8 mouse cellular contexts compared by ENCODE assay signal in genomic region chr9:106308555-106308954, GRCm38 (mm10). TPM values are rescaled to one million over a fixed set of nuclear protein-coding genes. Genes with fewer than 3 reads are reported as not detected.
DNase-seq lines count a peak whose midpoint lies in the region; ATAC-seq and TF ChIP-seq lines count a peak whose summit lies in the region.

No protein-coding gene starts in this region.

- peaks cover 32% of the 10 kb centered on the region for H3K4me1 ChIP-seq in kidney, adult 2 months (ENCODE audit: control insufficient read depth, insufficient read depth, low read length)
- H3K4me1 ChIP-seq in bone marrow macrophage, adult 2 months (ENCODE audit: control insufficient read depth, insufficient read depth, low read length), result peaks cover 34% of the 10 kb centered on the region
- peaks cover 10% of the 10 kb centered on the region for H3K4me1 ChIP-seq in heart, postnatal 0 days (ENCODE audit: control insufficient read depth, insufficient read depth)
- peaks cover 14% of the 10 kb centered on the region for H3K4me1 ChIP-seq in liver, postnatal 0 days (ENCODE audit: insufficient read depth)

- DNase-seq in kidney, adult 2 months, result peak; percentile 65
- DNase-seq in kidney, adult 18-20 months, result no peak
- no peak for DNase-seq in heart, postnatal 0 days (ENCODE audit: low spot score)
- peak; percentile 38 for DNase-seq in liver, postnatal 0 days
- DNase-seq in urinary bladder, postnatal 4 days (ENCODE audit: low spot score in 2 of 2), result no peak
- DNase-seq in thymus, postnatal 25 days, result no peak
- DNase-seq in thymus, postnatal 4 days, result no peak

- no peak for TF ChIP-seq CTCF in kidney, adult 2 months (conservative IDR thresholded peaks at IDR 0.05; ENCODE audit: insufficient read depth, insufficient read length, low read depth, low read length)
- no peak for TF ChIP-seq CTCF in bone marrow macrophage, adult 2 months (IDR thresholded peaks at IDR 0.05; ENCODE audit: low read depth, low read length)
- no peak for TF ChIP-seq CTCF in heart, postnatal 0 days (IDR thresholded peaks at IDR 0.05; ENCODE audit: low read depth)
- no peak for TF ChIP-seq CTCF in liver, postnatal 0 days (IDR thresholded peaks at IDR 0.05; ENCODE audit: low read depth)

- H3K4me2 ChIP-seq in heart, postnatal 0 days (ENCODE audit: low read depth, low read length), result no peak overlapping the region
- no peak overlapping the region for H3K4me2 ChIP-seq in liver, postnatal 0 days (ENCODE audit: low read depth, low read length)

- no peak for TF ChIP-seq POLR2A in kidney, adult 2 months (IDR thresholded peaks at IDR 0.05; ENCODE audit: low read depth, low read length)
- TF ChIP-seq POLR2A in bone marrow macrophage, adult 2 months (IDR thresholded peaks at IDR 0.05; ENCODE audit: borderline replicate concordance, low read depth, low read length), result no peak

- H3K27me3 ChIP-seq in kidney, adult 2 months (replicated peaks; ENCODE audit: control insufficient read depth, insufficient read depth, low read length), result no peaks in the 10 kb centered on the region
- no peaks in the 10 kb centered on the region for H3K27me3 ChIP-seq in heart, postnatal 0 days (ENCODE audit: control insufficient read depth, insufficient read depth, low read length)
- no peaks in the 10 kb centered on the region for H3K27me3 ChIP-seq in liver, postnatal 0 days (ENCODE audit: insufficient read depth, low read length)

- no peak for TF ChIP-seq EP300 in heart, postnatal 0 days (IDR thresholded peaks at IDR 0.05; ENCODE audit: low read depth)
- TF ChIP-seq EP300 in liver, postnatal 0 days (IDR thresholded peaks at IDR 0.05; ENCODE audit: low read depth), result no peak

- 39% methylated on average over 2 of the region's 2 CpGs for WGBS in kidney, adult 2 months
- WGBS in heart, postnatal 0 days, result 49% methylated on average over 2 of the region's 2 CpGs
- 71% methylated on average over 2 of the region's 2 CpGs for WGBS in liver, postnatal 0 days (ENCODE audit: insufficient replicate concordance)

- no peaks in the 10 kb centered on the region for H3K9me3 ChIP-seq in heart, postnatal 0 days (replicated peaks; ENCODE audit: control insufficient read depth, low read length)
- H3K9me3 ChIP-seq in liver, postnatal 0 days (ENCODE audit: low read length), result no peaks in the 10 kb centered on the region

- no peak overlapping the region for H3K4me3 ChIP-seq in kidney, adult 2 months (ENCODE audit: insufficient read depth, low read depth, low read length)
- H3K4me3 ChIP-seq in bone marrow macrophage, adult 2 months (ENCODE audit: insufficient read depth, low read length), result peak overlapping the region; percentile 27
- no peak overlapping the region for H3K4me3 ChIP-seq in heart, postnatal 0 days (ENCODE audit: low read depth, low read length)
- no peak overlapping the region for H3K4me3 ChIP-seq in liver, postnatal 0 days (ENCODE audit: low read depth, low read length)

- no peak for ATAC-seq in heart, postnatal 0 days (ENCODE audit: insufficient read depth, low read depth)
- peak; percentile 31; the same call in 1 of the 2 replicates for ATAC-seq in liver, postnatal 0 days

- peak overlapping the region; percentile 10; the same call in 1 of the 2 replicates for H3K27ac ChIP-seq in kidney, adult 2 months (ENCODE audit: insufficient read depth, low read depth, low read length)
- H3K27ac ChIP-seq in bone marrow macrophage, adult 2 months (ENCODE audit: insufficient read depth, low read depth, low read length), result peak overlapping the region; percentile 99
- H3K27ac ChIP-seq in heart, postnatal 0 days (ENCODE audit: low read depth), result peak overlapping the region; percentile 67
- H3K27ac ChIP-seq in liver, postnatal 0 days (ENCODE audit: low read depth), result peak overlapping the region; percentile 71

- H3K36me3 ChIP-seq in kidney, adult 2 months (ENCODE audit: control insufficient read depth, insufficient read depth, low read length), result no peaks in the 10 kb centered on the region
- H3K36me3 ChIP-seq in heart, postnatal 0 days (replicated peaks; ENCODE audit: control insufficient read depth, insufficient read depth, low read length), result peaks cover 3% of the 10 kb centered on the region; the same call in 1 of the 2 replicates
- H3K36me3 ChIP-seq in liver, postnatal 0 days (replicated peaks; ENCODE audit: insufficient read depth, low read length), result no peaks in the 10 kb centered on the region; the same call in 1 of the 2 replicates

- H3K9ac ChIP-seq in heart, postnatal 0 days (replicated peaks; ENCODE audit: low read depth, low read length), result no peak overlapping the region
- H3K9ac ChIP-seq in liver, postnatal 0 days (replicated peaks), result no peak overlapping the region

RNA-seq across cellular contexts. Expression of gene Poc1a, which starts 27.7 kb away (rescaled TPM):
- 5.8 and 6.1 TPM in 2 replicates for polyA plus RNA-seq in kidney, adult 2 months (2012; rRNA removed)
- polyA plus RNA-seq in bone marrow macrophage, adult 2 months (2012; ENCODE audit: insufficient read depth, insufficient read length, missing spikeins), result 8.3 and 13.7 TPM in 2 replicates
- total RNA-seq in heart, postnatal 0 days (2014; rRNA removed; ENCODE audit: low replicate concordance), result 12.3 and 38.0 TPM in 2 replicates
- polyA plus RNA-seq in heart, postnatal 0 days (2015; fragmentation: Nextera tagmentation; extraction: Ambion mirVana), result 13.6 and 13.8 TPM in 2 replicates
- 13.0 and 14.5 TPM in 2 replicates for polyA plus RNA-seq in liver, postnatal 0 days (2015; fragmentation: Nextera tagmentation; extraction: Ambion mirVana)

RNA-seq across cellular contexts. Expression of gene Dusp7, which starts 59.9 kb away (rescaled TPM):
- polyA plus RNA-seq in kidney, adult 2 months (2012; rRNA removed), result 38.8 and 44.1 TPM in 2 replicates
- polyA plus RNA-seq in bone marrow macrophage, adult 2 months (2012; ENCODE audit: insufficient read depth, insufficient read length, missing spikeins), result 122 and 129 TPM in 2 replicates
- 46.9 and 47.7 TPM in 2 replicates for total RNA-seq in heart, postnatal 0 days (2014; rRNA removed; ENCODE audit: low replicate concordance)
- polyA plus RNA-seq in heart, postnatal 0 days (2015; fragmentation: Nextera tagmentation; extraction: Ambion mirVana), result 9.1 and 10.3 TPM in 2 replicates
- 3.4 TPM in 2 replicates for polyA plus RNA-seq in liver, postnatal 0 days (2015; fragmentation: Nextera tagmentation; extraction: Ambion mirVana)

Comparison
In these comparisons a context has a peak if more than half of its experiments do, and no peak if none do; other contexts are left out.
1. DNase-seq: peak in kidney, adult 2 months (single experiment) and liver, postnatal 0 days (single experiment); none in kidney, adult 18-20 months (single experiment), heart, postnatal 0 days (single experiment), urinary bladder, postnatal 4 days (0 of 2), thymus, postnatal 25 days (single experiment) and thymus, postnatal 4 days (single experiment).
2. H3K27ac ChIP-seq: peak in every context shown above with its lines; median percentile 99 in bone marrow macrophage, adult 2 months; 71 in liver, postnatal 0 days; 67 in heart, postnatal 0 days; 10 in kidney, adult 2 months.